ENCODE assay signal across 7 mouse cellular contexts in the genomic region with DNA sequence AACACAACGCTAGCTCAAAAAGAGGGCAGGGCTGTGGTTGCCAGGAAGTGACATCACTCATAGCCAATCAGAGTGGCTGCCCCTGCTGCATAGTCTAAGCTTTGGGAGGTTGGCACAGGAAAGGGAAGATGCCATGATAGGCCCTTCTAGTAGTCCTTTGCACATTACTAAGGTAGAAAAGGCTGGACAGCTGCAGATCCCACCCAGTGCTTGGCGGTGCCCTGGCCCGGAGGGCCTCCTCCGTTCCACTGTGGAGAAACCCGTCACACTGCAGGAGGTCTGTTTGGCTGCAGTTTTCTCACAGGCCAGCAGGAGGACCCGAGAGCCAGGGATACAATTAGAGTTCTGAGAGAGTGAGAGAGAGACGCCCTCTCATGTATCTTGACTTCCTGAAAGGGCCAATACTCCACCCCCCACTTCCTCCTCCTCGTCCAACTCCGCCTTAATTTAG. TPM values are rescaled to one million over a fixed set of nuclear protein-coding genes. Genes with fewer than 3 reads are reported as not detected.
DNase-seq lines count a peak whose midpoint lies in the region; ATAC-seq and TF ChIP-seq lines count a peak whose summit lies in the region.

No protein-coding gene starts in this region.

- H3K9ac ChIP-seq in embryonic facial prominence, embryonic 12.5 days, result no peak overlapping the region
- no peak overlapping the region for H3K9ac ChIP-seq in heart, adult 2 months (ENCODE audit: low read depth, low read length)
- H3K9ac ChIP-seq in limb, embryonic 11.5 days (ENCODE audit: low read length), result no peak overlapping the region
- no peak overlapping the region for H3K9ac ChIP-seq in midbrain, embryonic 13.5 days (replicated peaks)

- ATAC-seq in embryonic facial prominence, embryonic 12.5 days (ENCODE audit: insufficient number of reproducible peaks, insufficient read depth, low FRiP score, low TSS enrichment), result peak; percentile 13; the same call in 1 of the 2 replicates
- ATAC-seq in limb, embryonic 11.5 days (ENCODE audit: insufficient number of reproducible peaks, low FRiP score, low TSS enrichment, low read depth), result peak; percentile 51; the same call in 1 of the 2 replicates
- peak; percentile 13; the same call in 1 of the 2 replicates for ATAC-seq in midbrain, embryonic 13.5 days

- intact Hi-C loops in heart, adult 2 months (cut with DNase I), result loop anchor here (1.0 to 2.0 kb wide), 3 partner anchors 51 to 228 kb away; a partner anchor contains a TSS

- peaks cover 22% of the 10 kb centered on the region for H3K4me1 ChIP-seq in embryonic facial prominence, embryonic 12.5 days
- H3K4me1 ChIP-seq in heart, adult 2 months (ENCODE audit: control insufficient read depth, insufficient read depth, low read length), result peaks cover 3% of the 10 kb centered on the region; the same call in 1 of the 2 replicates
- peaks cover 2% of the 10 kb centered on the region; the same call in 1 of the 2 replicates for H3K4me1 ChIP-seq in kidney, adult 2 months (ENCODE audit: control insufficient read depth, insufficient read depth, low read length)
- peaks cover 15% of the 10 kb centered on the region for H3K4me1 ChIP-seq in limb, embryonic 11.5 days (ENCODE audit: control insufficient read depth, insufficient read depth, low read length)
- H3K4me1 ChIP-seq in midbrain, embryonic 13.5 days (replicated peaks), result peaks cover 80% of the 10 kb centered on the region

- WGBS in embryonic facial prominence, embryonic 12.5 days, result 10% methylated on average over 9 of the region's 9 CpGs
- WGBS in heart, adult 2 months, result 6% methylated on average over 9 of the region's 9 CpGs
- 9% methylated on average over 9 of the region's 9 CpGs for WGBS in kidney, adult 2 months
- WGBS in limb, embryonic 11.5 days, result 14% methylated on average over 9 of the region's 9 CpGs
- 13% methylated on average over 9 of the region's 9 CpGs for WGBS in midbrain, embryonic 13.5 days

- no peaks in the 10 kb centered on the region for H3K27me3 ChIP-seq in embryonic facial prominence, embryonic 12.5 days
- no peaks in the 10 kb centered on the region for H3K27me3 ChIP-seq in heart, adult 2 months (ENCODE audit: control insufficient read depth, insufficient read depth, low read length)
- no peaks in the 10 kb centered on the region for H3K27me3 ChIP-seq in kidney, adult 2 months (replicated peaks; ENCODE audit: control insufficient read depth, insufficient read depth, low read length)
- no peaks in the 10 kb centered on the region for H3K27me3 ChIP-seq in limb, embryonic 11.5 days (ENCODE audit: control insufficient read depth, insufficient read depth, low read length)
- H3K27me3 ChIP-seq in midbrain, embryonic 13.5 days, result no peaks in the 10 kb centered on the region

- no peak overlapping the region for H3K27ac ChIP-seq in embryonic facial prominence, embryonic 12.5 days
- H3K27ac ChIP-seq in heart, adult 2 months, result no peak overlapping the region
- H3K27ac ChIP-seq in kidney, adult 2 months (ENCODE audit: insufficient read depth, low read depth, low read length), result no peak overlapping the region
- H3K27ac ChIP-seq in limb, embryonic 11.5 days (replicated peaks; ENCODE audit: low read depth, low read length), result no peak overlapping the region
- H3K27ac ChIP-seq in midbrain, embryonic 13.5 days, result peak overlapping the region; percentile 83

- peak; percentile 79; the same call in 1 of the 2 replicates for TF ChIP-seq EP300 in heart, adult 2 months (IDR thresholded peaks at IDR 0.05; ENCODE audit: insufficient read depth, low read depth, low read length)

- peak; percentile 94 for TF ChIP-seq CTCF in heart, adult 2 months (IDR thresholded peaks at IDR 0.05)
- TF ChIP-seq CTCF in kidney, adult 2 months (conservative IDR thresholded peaks at IDR 0.05; ENCODE audit: insufficient read depth, insufficient read length, low read depth, low read length), result peak; percentile 84

- no peaks in the 10 kb centered on the region for H3K9me3 ChIP-seq in embryonic facial prominence, embryonic 12.5 days
- H3K9me3 ChIP-seq in limb, embryonic 11.5 days (ENCODE audit: control insufficient read depth, low read length), result no peaks in the 10 kb centered on the region
- H3K9me3 ChIP-seq in midbrain, embryonic 13.5 days, result no peaks in the 10 kb centered on the region

- H3K4me3 ChIP-seq in embryonic facial prominence, embryonic 12.5 days, result no peak overlapping the region
- H3K4me3 ChIP-seq in heart, adult 2 months, result no peak overlapping the region
- peak overlapping the region; percentile 35; the same call in 1 of the 2 replicates for H3K4me3 ChIP-seq in kidney, adult 2 months (ENCODE audit: insufficient read depth, low read depth, low read length)
- no peak overlapping the region for H3K4me3 ChIP-seq in limb, embryonic 11.5 days (ENCODE audit: low read depth, low read length)
- H3K4me3 ChIP-seq in midbrain, embryonic 13.5 days (replicated peaks), result peak overlapping the region; percentile 9; the same call in 1 of the 2 replicates

- no peak overlapping the region for H3K4me2 ChIP-seq in embryonic facial prominence, embryonic 12.5 days (replicated peaks)
- H3K4me2 ChIP-seq in limb, embryonic 11.5 days (ENCODE audit: low read depth, severe bottlenecking), result no peak overlapping the region
- peak overlapping the region; percentile 27; the same call in 1 of the 2 replicates for H3K4me2 ChIP-seq in midbrain, embryonic 13.5 days (replicated peaks)

- H3K36me3 ChIP-seq in embryonic facial prominence, embryonic 12.5 days, result peaks cover 94% of the 10 kb centered on the region
- no peaks in the 10 kb centered on the region for H3K36me3 ChIP-seq in heart, adult 2 months (ENCODE audit: control insufficient read depth, insufficient read depth, low read length)
- H3K36me3 ChIP-seq in kidney, adult 2 months (ENCODE audit: control insufficient read depth, insufficient read depth, low read length), result no peaks in the 10 kb centered on the region
- peaks cover 13% of the 10 kb centered on the region; the same call in 1 of the 2 replicates for H3K36me3 ChIP-seq in limb, embryonic 11.5 days (ENCODE audit: control insufficient read depth, insufficient read depth, low read length)
- peaks cover 44% of the 10 kb centered on the region for H3K36me3 ChIP-seq in midbrain, embryonic 13.5 days

- no peaks in the 10 kb centered on the region for H3K79me2 ChIP-seq in heart, adult 2 months (replicated peaks; ENCODE audit: control insufficient read depth, insufficient read depth, low read length)

- no peak for TF ChIP-seq POLR2A in heart, adult 2 months (IDR thresholded peaks at IDR 0.05; ENCODE audit: insufficient read depth, low read depth, low read length)
- no peak for TF ChIP-seq POLR2A in kidney, adult 2 months (IDR thresholded peaks at IDR 0.05; ENCODE audit: low read depth, low read length)

- peak; percentile 86 for DNase-seq in adrenal gland, postnatal 10 days
- peak; percentile 86 for DNase-seq in heart, adult 2 months
- DNase-seq in kidney, adult 2 months, result peak; percentile 85
- peak; percentile 84 for DNase-seq in limb, embryonic 11.5 days (ENCODE audit: low spot score)
- DNase-seq in spleen, adult 18-20 months, result peak; percentile 79 to 88

RNA-seq across cellular contexts. Expression of a gene that starts 38.9 kb away (rescaled TPM):
- total RNA-seq in adrenal gland, postnatal 10 days (2021), result 1 to 10 TPM; 4.2 to 5.3 TPM
- 35.6 and 49.2 TPM in 2 replicates for polyA plus RNA-seq in embryonic facial prominence, embryonic 12.5 days (2016; fragmentation: Nextera tagmentation; extraction: Ambion mirVana)
- total RNA-seq in heart, adult 2 months (2021), result 1 to 10 TPM; 1.8 to 2.0 TPM
- polyA plus RNA-seq in heart, adult 2 months (2012; rRNA removed), result 9.6 and 11.1 TPM in 2 replicates
- polyA plus RNA-seq in kidney, adult 2 months (2012; rRNA removed), result 4.9 and 6.6 TPM in 2 replicates
- polyA plus RNA-seq in limb, embryonic 11.5 days (2014; fragmentation: Nextera tagmentation; extraction: Ambion mirVana), result 56.4 and 100.0 TPM in 2 replicates
- 2.8 and 4.4 TPM in 2 replicates for polyA plus RNA-seq in midbrain, embryonic 13.5 days (2015; fragmentation: Nextera tagmentation; extraction: Ambion mirVana)

RNA-seq across cellular contexts. Expression of a gene that starts 51.1 kb away (rescaled TPM):
- 10 to 100 TPM; 24.8 to 25.6 TPM for total RNA-seq in adrenal gland, postnatal 10 days (2021)
- 51.0 and 52.4 TPM in 2 replicates for polyA plus RNA-seq in embryonic facial prominence, embryonic 12.5 days (2016; fragmentation: Nextera tagmentation; extraction: Ambion mirVana)
- 10 to 100 TPM; 10.0 to 11.7 TPM for total RNA-seq in heart, adult 2 months (2021)
- polyA plus RNA-seq in heart, adult 2 months (2012; rRNA removed), result 10.2 and 13.7 TPM in 2 replicates
- 23.5 and 27.4 TPM in 2 replicates for polyA plus RNA-seq in kidney, adult 2 months (2012; rRNA removed)
- 30.5 and 30.7 TPM in 2 replicates for polyA plus RNA-seq in limb, embryonic 11.5 days (2014; fragmentation: Nextera tagmentation; extraction: Ambion mirVana)
- polyA plus RNA-seq in midbrain, embryonic 13.5 days (2015; fragmentation: Nextera tagmentation; extraction: Ambion mirVana), result 16.0 and 25.2 TPM in 2 replicates

Comparison
In these comparisons a context has a peak if more than half of its experiments do, and no peak if none do; other contexts are left out.
1. H3K4me3 ChIP-seq: peak in kidney, adult 2 months (single experiment) and midbrain, embryonic 13.5 days (single experiment); none in embryonic facial prominence, embryonic 12.5 days (single experiment), heart, adult 2 months (single experiment) and limb, embryonic 11.5 days (single experiment).
2. Peak in every context shown above with its lines, with median percentiles within 50 percentile points of each other: DNase-seq and ATAC-seq.